Mouse (Mus musculus): Measurements from ENCODE around the gene 2900026A02Rik.

The 2900026A02Rik gene

DNA sequence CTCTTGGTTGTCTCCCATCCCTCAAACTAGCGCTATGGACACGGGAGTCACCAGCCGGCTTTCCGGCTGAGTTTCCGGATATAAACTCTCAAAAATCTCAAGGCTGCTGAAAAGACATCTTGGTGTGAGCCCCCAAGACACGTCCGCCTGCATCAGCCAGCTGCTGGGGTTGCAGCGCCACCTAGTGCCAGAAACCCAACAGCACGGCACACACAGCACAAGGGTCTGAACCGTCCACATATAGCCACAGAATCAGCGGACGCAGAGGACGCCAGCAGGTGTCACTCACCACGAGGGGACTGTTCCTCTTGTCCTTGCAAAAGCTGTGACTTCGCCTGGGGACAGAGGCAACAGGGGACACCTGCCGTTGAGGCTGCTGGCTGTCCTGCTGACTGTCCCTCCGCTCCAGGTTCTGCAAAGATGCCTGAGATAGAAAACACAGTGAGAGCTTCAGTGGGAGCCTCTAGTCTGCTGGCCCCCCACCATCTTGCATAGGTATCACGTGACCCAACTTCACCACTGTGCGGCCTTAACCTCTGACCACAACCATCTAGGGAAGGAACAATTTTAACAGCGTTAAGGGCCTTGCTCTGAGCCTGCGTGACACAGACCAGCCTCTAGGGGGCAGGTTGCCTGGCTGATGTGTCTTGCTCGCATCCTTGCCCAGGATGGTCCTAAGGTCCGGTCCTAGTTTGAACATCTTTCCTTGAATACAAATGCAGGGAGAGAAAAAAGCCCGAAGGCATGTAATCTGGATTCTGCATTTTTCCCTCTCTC lies 45.9 kb downstream of the 2900026A02Rik start:
- no peak for DNase-seq (ENCODE audit: low spot score)

DNA sequence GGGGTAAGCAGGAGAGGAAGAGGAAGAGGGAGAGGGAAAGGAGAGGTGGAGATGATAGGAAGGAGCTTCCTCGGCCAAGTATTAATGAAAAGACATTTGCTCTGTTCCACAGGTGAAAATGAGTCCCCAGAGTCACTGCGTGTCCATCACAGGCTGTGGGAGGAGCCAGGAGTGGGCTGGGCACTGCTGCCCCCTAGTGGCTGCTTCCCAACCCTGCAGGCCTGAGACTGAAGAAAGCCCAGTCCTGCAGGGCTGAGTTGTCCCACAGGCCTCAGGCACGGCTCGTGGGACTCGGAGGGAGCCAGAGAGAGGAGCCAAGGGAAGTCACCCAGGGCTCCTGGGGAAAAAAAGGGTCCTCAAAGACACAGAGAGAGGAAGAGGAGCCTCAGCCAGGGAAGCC lies 47.7 kb downstream of the 2900026A02Rik start:
- peak; percentile 56 for DNase-seq (ENCODE audit: low spot score)

DNA sequence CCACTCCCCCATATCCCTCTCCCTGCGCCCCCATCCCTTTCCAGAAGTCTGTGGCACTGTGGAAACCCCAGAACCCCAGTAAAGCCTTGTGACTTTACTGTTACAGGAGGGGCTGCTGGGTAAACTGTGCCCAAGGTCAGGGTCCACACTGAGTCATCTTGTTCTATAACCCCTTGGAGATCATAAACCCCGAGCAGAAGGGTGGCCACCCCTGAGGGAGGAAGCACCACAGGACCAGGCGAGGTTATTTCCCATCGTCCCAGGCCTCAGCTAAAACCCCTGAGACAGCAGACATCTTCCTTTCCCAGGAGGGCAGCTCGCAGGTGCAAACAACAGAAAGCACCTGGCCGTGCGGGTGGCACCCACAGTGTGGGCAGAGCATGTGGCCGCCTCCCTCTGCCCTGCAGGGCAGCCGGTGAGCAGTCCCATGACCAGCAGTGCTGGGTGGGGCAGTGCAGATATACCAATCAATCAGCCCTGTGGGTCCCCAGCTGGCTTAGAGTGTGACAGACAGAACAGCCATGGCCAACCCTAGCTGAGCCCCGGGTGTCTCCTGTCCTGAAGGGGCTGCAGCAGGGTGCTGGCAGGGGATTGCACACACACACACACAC lies 49.0 kb downstream of the 2900026A02Rik start:
- DNase-seq (ENCODE audit: low spot score): no peak

DNA sequence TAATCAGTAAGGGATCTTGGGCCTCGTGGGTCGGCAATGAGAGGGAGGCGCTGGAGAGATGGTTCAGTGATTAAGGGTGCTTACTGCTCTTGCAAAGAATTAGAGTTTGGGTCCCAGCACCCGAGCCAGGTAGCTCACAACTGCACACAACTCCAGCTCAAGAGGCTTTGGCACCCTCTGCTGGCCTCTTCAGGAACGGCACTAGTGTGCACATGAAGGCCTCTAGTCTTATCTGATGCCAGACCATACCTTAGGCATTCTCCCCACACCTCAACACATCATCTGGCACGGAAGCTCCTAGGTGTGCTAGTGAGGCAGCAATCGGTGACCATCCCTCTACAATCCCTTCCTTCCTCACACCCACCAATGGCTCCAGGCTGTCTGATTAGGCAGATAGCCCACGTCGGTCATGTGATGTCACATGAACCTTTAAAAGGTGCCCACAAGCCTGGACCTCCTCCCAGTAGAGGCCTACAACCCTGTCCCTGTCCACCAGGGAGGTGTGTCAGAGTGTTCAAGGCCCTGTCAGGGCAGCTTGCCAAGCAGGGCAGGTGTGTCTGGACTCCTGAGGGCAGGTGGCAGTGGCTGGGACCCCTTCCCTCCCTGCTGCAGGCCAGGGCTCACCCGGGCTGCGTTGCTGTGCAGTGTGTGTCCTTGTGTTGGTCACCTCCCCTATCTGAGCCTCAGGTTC lies 50.8 kb downstream of the 2900026A02Rik start:
- DNase-seq (ENCODE audit: low spot score): no peak

DNA sequence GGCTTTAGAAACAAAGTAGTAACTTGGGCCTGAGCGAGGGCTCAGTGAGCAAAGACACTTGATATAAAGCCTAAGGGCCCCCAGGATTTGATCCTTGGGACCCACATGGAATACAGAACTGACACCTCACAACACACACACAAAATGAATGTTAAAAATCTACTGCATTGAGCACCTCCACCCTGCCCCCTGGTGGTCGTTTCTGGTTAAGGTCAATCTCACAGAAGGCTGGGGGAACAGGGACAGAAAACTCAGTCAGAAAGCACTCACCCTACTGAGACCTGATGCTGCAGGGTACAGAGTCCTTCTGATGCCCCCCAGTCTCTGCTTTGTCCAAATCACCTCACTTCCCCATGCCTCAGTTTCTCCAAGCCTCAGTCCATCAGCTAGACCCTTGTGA lies 53.3 kb downstream of the 2900026A02Rik start:
- DNase-seq (ENCODE audit: low spot score): no peak

DNA sequence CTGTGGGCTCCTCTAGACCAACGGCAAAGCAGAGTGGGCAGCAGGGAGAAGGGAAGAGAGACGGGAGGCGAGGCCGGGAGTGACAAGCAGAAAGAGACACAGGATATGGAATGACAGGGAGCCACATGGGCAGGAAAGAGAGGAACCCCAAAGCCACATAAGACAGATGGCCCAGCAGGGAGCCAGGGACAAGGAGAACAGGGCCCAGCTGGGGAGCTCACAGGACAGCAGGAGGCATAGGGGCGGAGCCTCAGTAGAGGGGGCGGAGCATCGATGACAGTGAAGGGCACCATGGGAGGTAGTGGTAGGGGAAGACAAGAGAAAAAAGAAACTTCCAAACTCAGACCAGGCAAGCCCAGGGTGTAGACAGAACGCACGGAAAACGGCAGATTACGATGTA lies 55.6 kb downstream of the 2900026A02Rik start:
- DNase-seq (ENCODE audit: low spot score): no peak

DNA sequence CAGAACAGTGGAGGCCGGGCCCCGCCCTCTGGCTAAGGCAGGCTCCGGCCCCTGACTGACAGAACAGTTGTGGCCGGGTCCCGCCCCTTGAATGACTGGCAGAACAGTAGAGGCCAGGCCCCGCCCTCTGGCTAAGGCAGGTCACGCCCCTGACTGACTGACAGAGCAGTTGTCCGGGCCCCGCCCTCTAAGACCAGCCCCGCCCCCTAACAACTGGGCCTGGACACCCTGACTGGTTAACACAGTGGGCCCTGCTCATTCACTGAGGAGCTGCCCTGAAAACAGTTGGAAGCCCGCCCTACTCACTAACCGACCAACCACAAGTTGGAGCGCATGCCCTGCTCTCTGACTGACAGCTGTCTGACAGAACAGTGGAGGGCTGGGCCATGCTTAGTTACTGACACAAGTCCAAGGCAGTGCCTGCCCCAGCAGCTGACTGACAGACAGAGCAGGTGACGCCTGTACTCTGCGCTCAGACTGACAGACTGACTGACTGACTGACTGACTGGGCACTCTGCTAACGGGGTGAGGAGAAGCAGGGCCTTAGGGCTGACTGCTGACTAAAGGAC lies 56.1 kb downstream of the 2900026A02Rik start:
- peak; percentile 67 for DNase-seq (ENCODE audit: low spot score)

DNA sequence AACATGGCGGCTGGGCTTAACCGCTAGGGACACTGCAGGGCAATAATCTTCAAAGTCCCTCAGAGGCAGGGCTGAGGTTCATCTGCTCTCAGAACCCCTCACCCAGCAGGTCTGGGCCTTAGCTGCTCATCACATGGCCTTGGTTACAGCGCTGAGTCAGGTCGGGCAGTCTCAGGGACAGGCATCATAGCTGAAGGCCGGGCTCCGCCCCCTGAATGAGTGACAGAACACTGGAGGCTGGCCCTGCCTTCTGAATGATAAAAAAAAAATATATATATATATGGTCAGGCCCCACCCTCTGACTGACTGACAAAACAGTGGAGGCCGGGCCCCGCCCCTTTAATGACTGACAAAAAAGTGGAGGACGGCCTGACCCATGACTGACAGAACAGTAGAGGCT lies 56.6 kb downstream of the 2900026A02Rik start:
- no peak for DNase-seq (ENCODE audit: low spot score)

DNA sequence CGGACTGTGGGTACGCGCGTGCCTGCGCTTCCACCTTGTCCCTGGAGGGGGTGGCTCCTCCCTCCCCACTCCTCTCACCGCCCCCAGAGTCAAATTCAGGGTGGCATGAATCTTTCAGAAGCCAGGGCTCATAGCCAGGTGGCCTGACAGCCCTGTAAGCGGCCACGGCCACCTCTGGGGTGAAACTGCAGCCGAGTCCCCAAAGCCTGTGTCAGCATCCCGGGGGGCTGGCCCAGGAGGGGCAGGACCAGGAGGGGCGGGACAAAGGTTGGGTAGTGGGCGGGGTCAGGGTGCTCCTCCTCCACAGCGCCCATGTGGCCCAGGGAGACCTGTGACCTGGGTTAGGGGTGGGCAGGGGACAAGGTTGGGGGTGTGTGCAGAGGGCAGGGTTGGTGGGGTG lies 57.9 kb downstream of the 2900026A02Rik start:
- no peak for DNase-seq (ENCODE audit: low spot score)

DNA sequence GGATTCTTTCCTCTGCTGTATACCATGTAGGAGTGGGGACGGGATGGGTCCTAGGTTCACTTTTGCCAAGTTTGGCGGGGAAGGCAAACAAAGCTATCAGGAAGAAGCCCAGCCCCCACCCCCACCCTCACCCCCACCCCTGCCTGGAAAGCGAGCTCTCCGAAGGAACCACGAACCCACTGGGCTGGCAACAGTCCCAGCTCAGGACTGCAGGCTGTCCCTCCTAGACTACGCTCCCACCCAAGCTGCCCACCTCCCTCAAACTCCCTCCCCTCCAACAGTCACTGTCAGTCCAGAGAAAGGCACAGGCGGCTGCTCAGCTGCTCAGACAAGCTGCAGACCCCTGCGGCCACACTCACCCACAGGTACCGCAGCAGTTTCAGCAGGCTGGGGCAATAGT lies 58.3 kb downstream of the 2900026A02Rik start:
- no peak for DNase-seq (ENCODE audit: low spot score)

DNA sequence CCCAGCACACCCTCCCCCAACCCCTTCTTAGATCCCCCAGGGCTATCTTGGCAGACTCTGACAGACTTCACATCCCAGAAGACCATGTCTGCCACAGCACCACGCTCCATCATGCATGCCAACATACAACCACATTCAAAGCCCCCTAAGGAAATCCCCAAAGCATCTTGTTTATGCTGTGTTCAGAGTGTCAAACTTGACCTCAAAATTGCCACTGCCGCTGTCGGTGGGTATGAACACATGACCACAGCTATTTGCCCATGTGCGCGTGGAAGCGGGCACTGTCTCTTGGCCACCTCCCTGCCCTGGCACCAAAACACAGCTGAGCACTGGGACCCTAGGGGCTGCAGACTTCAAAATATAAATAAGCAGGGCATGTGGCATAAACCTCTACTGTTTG lies 59.5 kb downstream of the 2900026A02Rik start:
- DNase-seq (ENCODE audit: low spot score): no peak

DNA sequence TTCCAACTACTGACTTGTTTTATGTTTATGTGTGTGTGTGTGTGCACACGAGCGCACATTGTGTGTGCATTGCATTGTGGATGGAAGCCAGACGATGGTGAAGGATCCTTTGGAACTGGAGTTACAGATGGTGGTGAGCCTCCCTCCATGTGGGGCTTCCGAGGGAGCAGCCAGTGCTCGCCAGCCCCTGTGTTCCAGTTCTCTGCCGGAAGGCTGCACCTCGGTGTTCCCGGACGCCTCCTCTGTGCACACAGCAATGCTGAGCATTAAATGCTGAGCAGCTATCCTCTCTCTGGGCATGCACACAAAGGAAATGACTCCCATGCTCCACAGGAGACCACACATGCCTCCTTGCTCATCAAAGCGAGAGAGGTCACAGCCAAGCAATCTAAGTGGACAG lies 60.7 kb downstream of the 2900026A02Rik start:
- DNase-seq (ENCODE audit: low spot score): no peak

DNA sequence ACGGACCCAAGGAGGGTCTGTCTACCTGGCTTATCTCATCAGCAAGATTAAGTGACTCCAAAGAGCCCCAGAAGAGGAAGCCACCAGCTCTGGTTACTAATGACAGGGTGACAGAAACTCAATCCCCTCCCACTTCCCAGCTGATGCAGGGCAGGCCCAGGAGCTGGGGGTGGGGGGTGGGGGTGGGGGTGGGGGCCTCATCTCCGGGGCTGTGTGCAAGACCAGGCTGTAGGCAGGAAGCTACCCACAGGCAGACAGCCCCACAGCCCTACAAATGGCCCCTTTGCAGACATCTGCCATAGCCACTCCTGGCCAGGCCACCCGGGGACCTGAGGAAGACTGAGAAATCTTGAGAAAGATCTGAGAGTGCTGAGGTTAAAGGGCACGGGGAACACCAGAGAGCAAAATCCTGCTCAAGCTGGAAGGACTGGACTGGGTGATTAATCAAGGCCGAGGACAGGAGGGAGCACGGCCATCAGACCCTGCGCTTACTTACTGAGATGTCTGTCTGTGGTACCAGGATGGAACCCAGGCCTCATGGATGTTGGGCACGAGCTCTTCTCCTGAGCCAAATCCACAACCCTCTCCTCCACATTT lies 62.2 kb downstream of the 2900026A02Rik start:
- DNase-seq (ENCODE audit: low spot score): no peak

DNA sequence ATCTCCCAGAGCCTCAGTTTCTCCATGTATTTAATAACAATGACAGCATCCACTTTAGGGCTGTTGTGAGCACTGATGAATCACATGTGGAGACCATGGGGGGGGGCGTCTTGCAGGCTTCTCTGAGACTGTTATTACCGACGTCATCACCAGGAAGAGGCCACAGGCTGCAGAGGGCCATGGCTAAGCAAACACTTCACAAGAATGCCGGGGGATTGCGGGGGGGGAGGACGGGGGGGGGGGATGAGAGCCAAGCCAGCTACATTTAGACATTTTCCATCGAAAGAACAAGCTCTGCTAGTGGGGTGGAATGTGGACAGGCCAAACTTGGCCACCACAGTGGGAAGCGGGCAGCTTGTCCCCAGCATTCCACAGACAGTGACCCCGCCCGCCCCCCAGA lies 63.4 kb downstream of the 2900026A02Rik start:
- no peak for DNase-seq (ENCODE audit: low spot score)

DNA sequence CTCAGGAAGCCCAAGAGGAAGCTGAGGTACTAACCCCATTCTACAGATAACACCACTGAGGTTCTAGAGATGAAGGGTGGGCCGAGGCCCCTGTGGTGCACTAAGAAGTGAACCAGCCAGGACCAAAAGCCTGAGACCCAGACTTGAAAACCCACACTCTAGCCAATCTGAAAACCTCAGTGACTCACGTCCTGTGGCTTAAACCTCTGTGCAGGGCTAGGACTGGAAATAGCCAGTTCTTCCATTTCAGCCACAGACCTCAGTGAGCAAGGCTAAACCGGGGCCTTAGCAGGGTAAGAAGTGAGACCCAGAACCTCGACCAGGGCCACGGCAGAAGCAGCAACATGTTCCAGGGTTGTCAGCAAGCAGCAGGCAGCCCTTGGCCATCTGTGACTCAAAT lies 64.0 kb downstream of the 2900026A02Rik start:
- no peak for DNase-seq (ENCODE audit: low spot score)

DNA sequence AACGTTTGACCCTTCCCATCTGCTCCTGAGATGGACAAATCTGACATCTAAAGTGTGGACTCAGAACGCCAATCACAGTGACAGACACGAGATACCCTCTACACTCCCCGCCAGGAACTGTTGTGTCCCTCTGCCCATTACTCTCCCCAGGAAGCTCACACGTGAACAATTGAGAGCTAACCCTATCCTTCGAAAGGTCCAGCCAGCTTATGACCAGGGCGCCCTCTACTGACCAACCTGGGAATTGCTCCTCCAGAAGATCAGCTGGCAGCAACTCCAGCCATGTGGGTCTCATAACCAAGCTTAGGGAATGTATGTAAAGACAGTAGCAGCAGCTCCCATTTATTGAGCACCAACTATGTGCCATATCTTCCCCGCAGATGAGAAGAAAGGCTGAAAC lies 65.9 kb downstream of the 2900026A02Rik start:
- peak; percentile 48 for DNase-seq (ENCODE audit: low spot score)

DNA sequence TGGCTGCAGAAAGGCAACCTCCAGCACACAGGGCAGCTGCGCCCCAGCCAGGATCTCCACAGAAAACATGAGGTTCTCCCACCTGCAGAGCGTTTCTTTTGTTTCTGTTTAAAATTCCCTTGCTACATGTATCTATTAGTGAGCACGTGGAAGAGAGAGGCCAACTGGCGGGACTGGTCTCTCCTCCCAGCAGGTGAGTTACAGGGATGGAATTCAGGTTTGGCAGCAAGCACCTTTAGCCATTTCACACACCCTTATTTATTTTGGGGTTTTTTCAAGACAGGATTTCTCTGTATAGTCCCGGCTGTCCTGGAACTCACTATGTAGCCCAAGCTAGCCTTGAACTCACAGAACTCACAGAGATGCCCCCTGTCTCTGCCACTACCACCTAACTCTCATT lies 66.6 kb downstream of the 2900026A02Rik start:
- no peak for DNase-seq (ENCODE audit: low spot score)

DNA sequence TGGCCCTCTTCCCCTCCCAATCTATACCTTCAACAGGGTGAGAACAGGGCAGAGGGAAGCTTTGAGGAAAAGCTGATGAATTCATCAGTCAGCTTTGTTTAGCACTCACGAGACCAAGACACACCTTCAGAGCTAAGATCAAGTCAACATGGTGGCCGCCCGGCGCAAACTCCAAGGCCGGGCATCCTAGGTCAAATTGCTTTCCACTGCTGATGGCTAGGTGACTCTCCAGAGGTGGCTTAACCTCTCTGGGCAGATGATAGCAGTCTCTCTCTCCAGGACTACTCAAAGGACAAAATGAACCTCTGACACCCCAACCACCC lies 67.6 kb downstream of the 2900026A02Rik start:
- DNase-seq (ENCODE audit: low spot score): no peak

DNA sequence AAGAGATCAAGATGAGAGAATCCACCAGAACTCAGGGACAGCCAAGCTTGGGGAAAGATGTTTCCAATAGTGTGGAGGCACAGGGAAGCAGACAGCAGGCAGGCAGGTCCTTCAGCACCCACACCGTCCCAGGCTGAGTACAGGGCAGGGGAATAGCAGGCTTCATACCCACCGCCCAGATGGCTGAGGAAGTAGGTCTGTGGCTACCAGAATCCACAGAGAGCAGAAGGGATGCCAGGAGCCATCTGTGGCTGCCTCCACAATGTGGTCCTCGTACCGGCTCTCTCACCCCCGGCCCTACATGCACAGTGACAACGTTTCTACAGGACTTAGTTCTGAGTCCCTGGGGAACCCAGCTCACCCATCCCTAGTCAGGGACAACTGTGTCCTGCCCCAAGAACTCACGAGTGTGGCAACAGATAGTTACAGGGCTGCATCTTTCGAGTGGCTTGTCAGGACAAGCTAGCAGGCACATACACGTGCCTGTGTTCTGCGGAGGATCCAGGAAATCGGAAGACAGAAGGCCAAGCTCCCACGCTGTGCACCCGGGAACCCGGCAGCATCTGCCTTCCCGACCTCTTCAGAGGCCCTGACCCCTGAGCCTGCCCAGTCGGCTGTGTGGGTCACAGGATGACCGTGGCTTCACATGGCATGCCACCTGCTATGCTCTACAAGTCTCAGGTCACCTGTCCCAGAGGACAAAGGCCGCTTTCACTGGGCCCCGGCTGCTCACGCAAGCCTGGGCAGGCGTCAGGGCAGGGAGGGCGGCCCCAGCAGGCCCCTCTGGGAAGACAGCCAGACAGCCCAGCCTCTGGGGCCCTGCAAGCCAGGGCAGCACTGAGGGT lies 68.2 kb downstream of the 2900026A02Rik start:
- DNase-seq (ENCODE audit: low spot score): no peak

DNA sequence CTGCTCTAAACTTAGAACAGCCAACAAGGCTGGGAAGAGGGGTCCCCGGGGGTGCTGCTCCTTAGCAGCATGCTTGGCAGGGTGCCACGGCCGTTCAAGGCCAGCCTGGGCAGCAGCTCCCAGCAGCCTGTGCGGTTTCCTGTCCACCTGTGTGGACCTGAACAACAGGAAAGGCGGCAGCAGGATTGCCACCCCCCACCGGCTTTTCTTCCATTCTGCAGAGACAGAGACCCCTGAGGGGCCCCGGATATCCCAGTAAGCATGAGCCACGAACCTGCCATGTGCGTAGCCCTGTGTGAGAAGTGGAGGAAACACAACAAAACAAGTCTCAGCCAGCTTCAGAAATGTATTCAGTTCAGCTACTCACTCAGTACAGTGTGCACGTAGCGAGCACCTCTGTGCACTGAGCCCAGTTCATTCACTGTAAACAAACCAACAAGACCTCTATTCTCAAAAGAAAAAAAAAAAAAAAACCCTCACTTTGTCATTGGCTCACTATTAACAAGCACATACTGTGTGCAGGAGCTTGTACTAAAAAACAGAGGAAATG lies 69.4 kb downstream of the 2900026A02Rik start:
- DNase-seq (ENCODE audit: low spot score): no peak

DNA sequence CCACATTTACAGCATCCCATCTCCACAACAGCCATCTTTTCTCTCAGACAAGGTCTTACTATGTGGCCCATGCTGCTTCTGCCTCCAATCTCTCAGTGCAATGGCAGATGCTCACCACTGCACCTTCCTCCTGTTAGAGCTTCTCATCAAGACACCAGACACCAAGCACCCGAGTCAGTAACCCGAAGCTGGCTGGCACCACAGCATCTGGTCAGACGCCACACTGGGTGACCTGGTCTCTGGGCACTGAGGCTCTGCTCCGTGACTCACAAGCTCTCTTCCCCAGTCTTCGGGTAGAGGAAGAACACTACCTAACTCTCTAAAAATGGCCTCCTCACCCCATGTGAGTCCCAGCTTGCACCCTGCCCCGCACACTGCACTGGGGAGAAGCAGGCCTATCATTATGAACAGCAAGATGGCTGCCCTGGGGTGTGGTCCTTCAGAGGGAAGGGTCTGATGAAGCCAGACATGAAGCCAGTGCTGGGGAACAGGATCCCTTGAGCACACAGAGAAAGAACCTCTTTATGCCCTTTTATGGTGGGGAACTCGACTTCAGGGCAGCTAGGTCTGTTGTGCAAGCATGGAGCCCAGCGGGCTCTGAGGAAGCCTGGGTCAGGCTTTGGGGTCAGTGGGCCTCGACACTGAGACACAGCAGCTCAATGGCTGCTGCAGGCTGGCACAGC lies 70.0 kb downstream of the 2900026A02Rik start:
- DNase-seq (ENCODE audit: low spot score): no peak

All from spleen, adult 12 weeks (tissue).